Mouse (Mus musculus) inflammation-experienced regulatory T-cells, adult 6 months (primary cell): Measurements from ENCODE around the gene Ufc1. TPM values are rescaled to one million over a fixed set of nuclear protein-coding genes. Genes with fewer than 3 reads are reported as not detected.

Experiments
- ATAC-seq: one replicate; pipeline ENCODE4 v1.8.0; 2017
- polyA plus RNA-seq, 3 experiments: library from polyadenylated mRNA; unstranded; fragments of 100-300 nt; shearing (Covaris generic); gene quantifications; one replicate each; pipeline ENCODE4 v1.2.1; 2017

The Ufc1 gene
- polyA plus RNA-seq, 3 experiments from 2014 or later, result 74.6 to 118 (median 92.5) TPM

DNA sequence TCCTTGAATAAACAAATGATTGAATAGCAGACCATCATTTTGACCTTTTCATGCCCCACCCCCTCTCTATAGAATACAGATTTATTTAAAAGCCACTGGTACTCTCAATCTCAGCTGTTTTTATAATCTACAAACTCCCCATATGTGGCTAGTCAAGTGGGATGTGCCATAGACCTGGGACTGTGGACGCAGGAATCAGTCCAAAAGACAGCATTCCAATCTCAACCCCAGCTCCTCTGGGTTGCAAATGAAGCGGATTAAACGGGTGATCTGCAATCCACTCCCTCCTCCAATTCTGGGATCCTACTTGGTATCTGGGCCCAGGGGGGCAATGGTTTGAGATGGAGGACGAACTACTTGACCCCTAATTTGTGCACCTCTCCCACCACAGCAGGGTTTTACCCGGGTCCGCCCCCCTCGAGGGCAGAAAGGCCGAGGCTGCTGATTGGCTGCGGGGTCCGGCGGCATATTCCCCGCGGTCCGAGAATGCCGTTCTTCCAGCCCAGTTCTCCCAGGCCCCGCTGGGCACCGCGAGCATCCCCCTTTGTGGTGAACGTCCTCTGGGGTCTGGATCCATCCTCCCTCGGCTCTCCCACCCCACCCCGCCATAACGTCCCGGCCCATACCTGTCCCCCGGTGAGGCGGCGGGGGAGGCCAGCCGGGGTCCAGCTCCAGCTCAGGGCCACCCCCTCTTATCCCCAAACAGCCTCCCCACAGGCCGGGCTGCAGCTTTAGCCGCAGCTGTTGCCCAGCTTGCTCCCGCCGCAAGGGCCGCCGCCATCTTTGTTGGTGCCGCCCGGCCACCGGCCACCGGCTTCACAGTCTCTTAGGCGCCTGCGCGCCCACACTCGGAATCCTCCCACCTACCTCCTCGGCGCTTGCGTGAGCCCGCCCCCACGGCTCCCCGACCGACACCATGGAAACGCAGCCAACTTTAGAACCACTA, 7.4 kb downstream of the Ufc1 start, which contains the start of gene Usp21:
Gene Usp21 (minus strand): TSS at position 856 of the 946 bp plus-strand sequence.
- peak; percentile 99 for ATAC-seq

- no peak for ATAC-seq
Measured at GRCm38 (mm10) chr1:171286517-171286916, 8.3 kb downstream of the Ufc1 start.

DNA sequence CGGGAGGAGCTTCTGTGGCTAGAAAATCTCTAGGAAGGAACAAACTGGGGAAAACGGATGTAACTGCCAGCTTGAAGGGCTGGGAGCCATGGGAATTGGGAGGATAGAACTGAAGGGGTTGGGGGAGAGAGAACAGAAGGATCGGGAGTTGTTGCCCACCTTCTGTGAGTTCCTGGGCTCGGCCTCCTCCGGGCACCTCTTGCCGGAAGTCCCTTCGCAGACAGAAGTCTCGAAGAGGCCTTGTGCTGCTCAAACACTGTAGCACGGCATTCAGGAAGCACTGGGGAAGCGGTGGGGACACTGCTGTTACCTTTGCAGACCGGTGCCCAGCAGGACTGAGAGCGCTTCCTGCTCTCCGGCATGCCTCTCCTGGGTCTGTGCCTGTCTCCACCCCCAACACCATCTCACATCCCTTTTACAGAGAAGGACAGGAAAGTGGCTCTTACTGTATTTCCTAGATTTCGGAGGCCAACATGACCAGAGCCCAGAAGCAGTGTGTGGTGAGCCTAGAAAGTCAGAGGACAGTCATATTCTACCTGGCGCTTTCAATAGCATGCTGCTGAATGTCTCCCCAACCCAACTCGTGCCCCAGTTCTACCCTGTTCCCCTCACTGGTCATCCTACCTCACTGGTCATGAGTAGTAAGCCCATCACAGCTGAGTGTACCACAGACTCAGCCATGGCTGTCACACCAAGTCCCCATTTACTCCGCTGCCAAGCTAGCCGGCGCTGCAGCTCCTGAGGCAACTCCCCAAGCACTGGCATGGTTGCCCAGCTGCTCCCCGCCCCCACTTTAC, 9.5 kb downstream of the Ufc1 start:
- no peak for ATAC-seq

- ATAC-seq, result no peak
Measured at GRCm38 (mm10) chr1:171284491-171284890, 10.3 kb downstream of the Ufc1 start.

DNA sequence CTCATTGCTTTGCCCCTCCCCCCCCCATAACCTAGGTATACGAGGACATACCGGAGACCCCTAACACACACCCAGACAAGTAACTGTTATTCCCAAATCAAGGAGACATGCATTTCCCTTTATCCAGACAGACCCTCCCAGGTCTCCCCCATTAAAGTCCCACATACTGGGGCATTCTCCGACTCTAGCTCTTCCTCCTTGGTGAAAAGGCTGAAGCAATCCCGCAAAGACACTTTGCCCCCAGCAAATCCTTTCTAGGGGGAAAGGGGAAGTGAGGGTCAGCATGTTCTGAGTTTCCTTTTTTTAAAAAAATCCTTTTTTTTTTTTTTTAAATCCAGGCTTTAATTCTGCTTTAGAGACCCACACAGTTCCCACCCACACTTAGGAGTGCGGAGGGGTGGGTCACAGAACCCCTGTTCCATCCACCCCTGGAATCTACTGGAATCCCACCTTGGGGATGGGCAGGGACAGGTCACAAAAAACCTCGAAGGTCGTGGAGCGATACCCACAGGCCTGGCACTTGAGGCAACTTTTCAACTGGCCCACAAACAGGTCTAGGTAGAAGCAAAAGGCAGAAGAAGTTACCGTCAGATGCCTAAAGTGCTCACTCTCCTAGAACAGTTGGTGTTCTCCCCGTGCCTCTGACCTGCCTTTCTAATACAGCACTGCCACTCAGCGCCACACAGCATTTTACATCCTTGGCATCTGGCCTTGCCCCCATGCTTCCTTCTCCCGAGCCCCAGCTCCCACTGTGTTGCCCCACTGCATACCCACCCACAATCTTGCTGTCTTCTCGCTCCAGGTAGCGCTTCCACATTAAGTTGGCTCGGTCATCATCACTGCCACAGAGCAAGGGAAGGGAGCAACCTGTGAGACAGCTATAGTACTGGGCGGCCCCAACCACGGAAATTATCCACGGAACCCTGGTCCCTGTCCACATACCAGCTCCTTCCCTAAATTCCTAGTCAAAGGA, 11.3 kb downstream of the Ufc1 start:
- no peak for ATAC-seq

- no peak for ATAC-seq
Measured at GRCm38 (mm10) chr1:171282086-171282805, 12.6 kb downstream of the Ufc1 start.

- peak; percentile 37 for ATAC-seq
Measured at GRCm38 (mm10) chr1:171281528-171281923, 13.3 kb downstream of the Ufc1 start.

DNA sequence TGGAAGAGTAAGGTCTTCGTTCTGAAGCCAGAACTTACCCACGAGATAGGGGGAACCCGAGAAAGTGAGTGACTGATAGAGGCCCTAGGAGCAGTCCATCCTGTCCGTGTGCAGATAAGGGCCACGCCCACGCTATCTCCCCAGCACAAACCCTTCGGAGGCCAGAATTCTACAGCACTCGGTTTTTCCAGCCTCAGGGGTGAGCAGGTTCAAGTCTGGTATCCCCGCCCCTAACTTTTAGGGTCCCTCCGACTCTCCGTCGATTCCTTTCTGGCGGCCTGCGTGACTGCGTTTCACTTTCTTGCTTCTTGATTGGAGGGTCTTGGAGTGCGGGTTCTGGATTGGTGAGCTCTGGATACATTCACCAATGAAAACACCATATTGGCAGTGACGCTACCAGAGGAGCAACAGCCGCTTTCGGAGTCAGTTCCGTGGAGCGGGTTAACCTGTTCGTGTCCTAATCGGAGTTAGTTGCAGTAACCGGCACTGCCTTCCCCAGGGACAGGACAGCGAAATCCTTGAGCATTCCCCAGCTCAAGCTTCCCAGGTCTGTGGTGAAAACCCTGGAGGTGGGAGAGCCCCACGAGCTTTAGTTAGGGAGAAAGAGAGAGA, 13.8 kb downstream of the Ufc1 start, which contains the start of gene Ppox:
Gene Ppox (minus strand): TSS at position 271 of the 612 bp plus-strand sequence.
- ATAC-seq, result peak; percentile 99

DNA sequence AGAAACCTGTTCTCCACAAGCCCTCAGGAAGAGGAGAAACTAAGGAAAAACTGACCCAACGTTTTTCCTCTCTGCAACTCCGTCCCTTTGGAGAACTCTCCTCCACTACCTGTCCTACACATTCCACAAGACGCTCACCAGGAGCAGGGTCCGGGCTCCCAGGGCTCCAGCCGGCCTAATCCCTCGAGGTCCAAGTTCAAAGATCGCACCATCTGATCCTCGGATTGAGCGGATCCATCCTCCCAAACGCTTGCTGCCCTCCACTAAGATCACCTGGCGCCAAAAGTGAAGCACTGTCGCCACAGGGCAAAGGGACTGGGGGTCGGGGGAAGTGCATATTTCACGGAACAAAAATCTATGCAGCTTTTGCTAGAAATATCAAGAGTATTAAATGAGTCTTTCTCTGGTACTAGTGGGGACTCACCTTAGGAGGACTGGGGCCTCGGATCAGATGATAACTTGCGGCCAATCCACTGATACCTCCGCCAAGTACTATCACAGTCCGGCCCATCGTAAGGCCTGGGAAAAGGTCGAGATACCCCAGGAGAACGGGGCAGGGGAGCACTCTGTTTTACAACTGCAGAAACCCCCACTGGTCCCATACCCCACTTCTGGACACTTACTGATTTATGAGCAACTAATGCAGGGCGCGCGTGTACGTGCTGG, 14.4 kb downstream of the Ufc1 start:
- no peak for ATAC-seq

DNA sequence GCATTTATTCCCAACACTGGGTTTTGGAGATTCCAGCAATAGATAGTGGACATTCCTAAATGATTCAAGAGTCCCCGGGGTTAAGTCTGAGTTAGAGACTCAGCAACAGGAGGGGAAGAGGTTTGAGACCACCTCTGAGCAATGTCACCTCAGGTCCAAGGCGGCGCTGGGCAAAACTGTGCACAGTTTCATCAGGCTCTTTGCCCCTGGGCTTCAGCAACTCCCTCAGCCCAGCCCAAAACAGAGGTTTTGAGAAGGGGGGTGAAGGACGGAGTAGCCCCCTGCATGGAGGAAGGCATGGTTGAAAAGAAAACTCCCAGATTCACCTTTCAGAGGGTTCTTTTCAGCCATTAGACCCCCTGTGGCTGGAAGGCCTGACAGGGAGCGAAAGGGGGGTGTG, 15.1 kb downstream of the Ufc1 start:
- ATAC-seq, result no peak

GRCm38 (mm10) chr1:171279012-171279705, 15.7 kb downstream of the Ufc1 start:
- ATAC-seq, result no peak

GRCm38 (mm10) chr1:171278436-171278835, 16.4 kb downstream of the Ufc1 start:
- no peak for ATAC-seq

DNA sequence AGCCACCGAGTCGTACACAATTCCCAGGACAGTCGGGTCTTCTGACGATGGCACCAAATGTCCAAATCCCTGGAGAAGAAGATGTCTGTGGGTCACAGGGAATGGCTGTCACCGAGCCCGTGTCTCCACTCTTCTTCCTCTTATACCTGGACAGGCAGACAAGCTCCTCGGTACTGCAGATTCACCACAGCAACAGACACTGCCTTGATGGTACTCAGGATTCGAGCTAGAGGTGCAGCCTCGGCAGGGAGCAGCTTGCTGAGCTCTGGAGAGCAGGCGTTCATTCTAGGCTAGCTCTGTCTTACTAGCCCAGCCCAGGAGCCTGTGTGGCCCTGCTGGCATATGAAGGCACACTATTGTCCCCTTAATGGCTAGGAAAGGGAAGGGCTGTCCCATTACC, 17.1 kb downstream of the Ufc1 start:
- no peak for ATAC-seq

GRCm38 (mm10) chr1:171276110-171276748, 18.6 kb downstream of the Ufc1 start:
- ATAC-seq, result no peak

DNA sequence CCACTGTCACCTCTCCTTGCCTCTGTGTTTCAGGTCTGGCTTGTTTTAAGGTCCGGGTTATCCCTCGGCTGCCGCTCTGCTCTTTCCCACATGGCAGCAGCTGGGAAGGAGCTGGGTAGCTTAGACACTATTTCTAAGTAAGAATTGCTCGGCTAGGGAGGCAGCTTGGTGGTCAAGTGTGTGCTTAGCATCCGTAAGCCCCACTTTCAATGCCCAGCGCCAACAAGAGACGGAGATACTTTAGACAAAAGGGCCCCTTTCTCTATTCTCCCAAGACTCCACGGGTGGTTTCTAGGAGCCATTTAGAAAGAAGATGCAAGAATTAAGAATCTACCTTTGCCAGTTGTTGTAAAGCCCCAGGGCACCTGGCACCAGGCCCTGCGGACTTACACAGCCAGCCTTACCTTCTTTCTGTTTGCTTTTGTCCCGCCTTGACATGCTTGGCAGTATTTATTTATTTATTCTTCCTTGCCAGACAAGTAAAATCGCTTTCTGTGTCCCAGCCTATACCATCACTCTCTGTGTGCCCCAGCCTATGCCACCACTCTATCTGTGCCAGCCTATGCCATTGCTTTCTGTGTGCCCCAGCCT, 19.6 kb downstream of the Ufc1 start:
- ATAC-seq, result no peak

DNA sequence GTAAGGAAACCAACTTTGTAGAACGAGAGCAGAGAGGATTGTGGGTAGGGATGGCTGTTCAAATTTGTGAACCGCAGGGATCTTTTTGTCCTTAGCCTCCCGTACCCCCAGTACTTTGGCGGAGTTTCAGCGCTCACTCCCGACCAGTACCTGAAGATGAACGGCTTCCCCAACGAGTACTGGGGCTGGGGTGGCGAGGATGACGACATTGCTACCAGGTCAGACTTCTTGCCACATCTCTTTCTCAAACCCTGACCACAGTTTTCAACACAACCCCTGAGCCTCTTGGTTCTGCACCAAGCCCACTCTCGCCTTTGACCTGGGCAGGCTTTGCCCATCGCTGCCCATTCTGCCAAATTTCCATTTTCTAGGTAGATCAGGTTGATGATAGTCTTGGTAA, 20.7 kb downstream of the Ufc1 start:
- no peak for ATAC-seq

- no peak for ATAC-seq
Measured at GRCm38 (mm10) chr1:171272086-171272485, 22.7 kb downstream of the Ufc1 start.

- ATAC-seq, result no peak
Measured at GRCm38 (mm10) chr1:171271622-171272021, 23.2 kb downstream of the Ufc1 start.

DNA sequence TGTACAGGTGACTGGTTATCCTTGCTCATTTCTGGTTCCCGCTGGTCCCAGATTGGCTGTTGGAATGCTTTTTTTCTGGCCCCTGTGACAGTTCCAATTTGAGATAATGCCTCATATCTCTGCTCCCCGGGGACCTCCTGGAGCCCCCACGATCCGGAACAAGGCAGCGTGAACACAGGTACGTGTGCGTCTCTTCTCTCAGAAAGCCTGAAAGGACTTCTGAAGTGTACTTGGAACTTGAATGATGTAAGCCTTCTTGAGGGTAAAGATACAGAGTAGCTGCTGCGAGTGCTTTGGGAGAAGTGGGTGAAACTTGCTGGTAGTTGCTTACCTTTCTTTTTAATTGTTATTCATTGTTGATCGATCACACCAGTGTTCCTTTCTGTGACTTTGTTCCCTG, 23.6 kb downstream of the Ufc1 start:
- no peak for ATAC-seq
